Mouse (Mus musculus) CH12.LX (cell line): ENCODE data around the gene Dbi. TPM values are rescaled to one million over a fixed set of nuclear protein-coding genes. Genes with fewer than 3 reads are reported as not detected.

Experiments used
- DNase-seq: peaks from one replicate; pipeline ENCODE4 v3.0.0-alpha.2; 2013; ENCODE audit errors: extremely low read depth
- H3K27ac ChIP-seq: 2 replicates; pipeline ENCODE4 v1.5.1; 2012; ENCODE audit warnings: low read depth, mild to moderate bottlenecking, control low read depth, moderate library complexity; ENCODE audit not compliant: insufficient read depth
- H3K27me3 ChIP-seq: replicated peaks from 2 replicates; pipeline ENCODE3; 2012; ENCODE audit warnings: inconsistent platforms
- H3K36me3 ChIP-seq, 2 experiments: replicated peaks in 1 of 2; 2 replicates each; pipeline versions ENCODE3 to v1.6.1; 2012; ENCODE audit warnings: inconsistent platforms in 1 of 2, low read length in 1 of 2, mild to moderate bottlenecking in 1 of 2, mixed read lengths in 1 of 2, moderate library complexity in 1 of 2; ENCODE audit not compliant: control insufficient read depth in 1 of 2, insufficient read depth in 1 of 2
- H3K4me1 ChIP-seq, 2 experiments: 2 replicates each; pipeline ENCODE4 v1.6.1; 2012; ENCODE audit warnings: inconsistent platforms in 1 of 2, moderate library complexity in 1 of 2; ENCODE audit not compliant: insufficient read depth in 2 of 2, control insufficient read depth in 1 of 2
- H3K4me2 ChIP-seq: 2 replicates; pipeline ENCODE4 v1.6.1; 2012; ENCODE audit warnings: low read depth, mild to moderate bottlenecking, control low read depth; ENCODE audit not compliant: poor library complexity, insufficient read depth, severe bottlenecking
- H3K4me3 ChIP-seq, 3 experiments: fragments of 150-350 bp in 1 of 3; sonication (generic) in 1 of 3; replicated peaks in 1 of 3; 2 replicates each; pipeline versions ENCODE3 to v1.5.1; 2011 to 2012; ENCODE audit warnings: low read depth in 2 of 3, low read length in 2 of 3, mild to moderate bottlenecking in 2 of 3, moderate library complexity in 2 of 3, control low read depth in 1 of 3, improper control_type of control experiment in 1 of 3, inconsistent platforms in 1 of 3, mixed read lengths in 1 of 3; ENCODE audit not compliant: poor library complexity in 1 of 3
- H3K79me2 ChIP-seq: replicated peaks from 2 replicates; pipeline ENCODE4 v1.6.1; 2012; ENCODE audit warnings: mild to moderate bottlenecking, moderate library complexity; ENCODE audit not compliant: control insufficient read depth, poor library complexity, insufficient read depth, severe bottlenecking; ENCODE audit errors: extremely low read depth
- H3K9ac ChIP-seq: 2 replicates; pipeline ENCODE4 v1.6.1; 2012; ENCODE audit warnings: low read depth, mild to moderate bottlenecking, control low read depth, moderate library complexity; ENCODE audit not compliant: insufficient read depth
- H3K9me3 ChIP-seq: replicated peaks from 2 replicates; pipeline ENCODE3; 2012; ENCODE audit warnings: low read length, inconsistent platforms, mixed read lengths
- BHLHE40 ChIP-seq: IDR thresholded peaks from 2 replicates; pipeline ENCODE4 v1.6.1; 2011; ENCODE audit warnings: mild to moderate bottlenecking, low read depth, low read length, improper control_type of control experiment
- CHD2 ChIP-seq: IDR thresholded peaks from 2 replicates; pipeline ENCODE4 v1.6.1; 2011; ENCODE audit warnings: low read length, improper control_type of control experiment
- E2F4 ChIP-seq: IDR thresholded peaks from 2 replicates; pipeline ENCODE4 v1.6.1; 2011; ENCODE audit warnings: low read depth, low read length, improper control_type of control experiment; ENCODE audit not compliant: insufficient replicate concordance
- ELF1 ChIP-seq: IDR thresholded peaks from 2 replicates; pipeline ENCODE4 v1.6.1; 2014; ENCODE audit warnings: low read depth, mild to moderate bottlenecking, inconsistent platforms, low read length, improper control_type of control experiment
- EP300 ChIP-seq: IDR thresholded peaks from 2 replicates; pipeline ENCODE4 v1.6.1; 2011; ENCODE audit warnings: low read length, improper control_type of control experiment
- ETS1 ChIP-seq: conservative IDR thresholded peaks from 2 replicates; pipeline ENCODE4 v1.6.1; 2012; ENCODE audit warnings: low read depth, mild to moderate bottlenecking, inconsistent platforms, low read length, improper control_type of control experiment, moderate library complexity
- GABPA ChIP-seq: IDR thresholded peaks from 2 replicates; pipeline ENCODE4 v1.6.1; 2012; ENCODE audit warnings: low read depth, low read length, improper control_type of control experiment, inconsistent platforms; ENCODE audit not compliant: insufficient replicate concordance
- IRF4 ChIP-seq: IDR thresholded peaks from 2 replicates; pipeline ENCODE4 v1.6.1; 2014; ENCODE audit warnings: low read depth, mild to moderate bottlenecking, inconsistent platforms, low read length, improper control_type of control experiment
- JUN ChIP-seq: IDR thresholded peaks from 2 replicates; pipeline ENCODE4 v1.6.1; 2011; ENCODE audit warnings: low read depth, mild to moderate bottlenecking, low read length, improper control_type of control experiment, moderate library complexity; ENCODE audit not compliant: insufficient read depth
- JUND ChIP-seq: conservative IDR thresholded peaks from 2 replicates; pipeline ENCODE4 v1.6.1; 2011; ENCODE audit warnings: low read depth, low read length, improper control_type of control experiment
- MXI1 ChIP-seq: IDR thresholded peaks from 2 replicates; pipeline ENCODE4 v1.6.1; 2011; ENCODE audit warnings: mild to moderate bottlenecking, low read depth, low read length, improper control_type of control experiment
- NELFE ChIP-seq: IDR thresholded peaks from 2 replicates; pipeline ENCODE4 v1.6.1; 2011; ENCODE audit warnings: low read depth, low read length, improper control_type of control experiment
- NRF1 ChIP-seq: IDR thresholded peaks from 2 replicates; pipeline ENCODE4 v1.6.1; 2014; ENCODE audit warnings: low read depth, mild to moderate bottlenecking, inconsistent platforms, low read length, improper control_type of control experiment, moderate library complexity
- POLR2A ChIP-seq: IDR thresholded peaks from 2 replicates; pipeline ENCODE4 v1.6.1; 2011; ENCODE audit warnings: low read depth, mild to moderate bottlenecking, improper control_type of control experiment, low read length
- POLR2AphosphoS2 ChIP-seq: IDR thresholded peaks from 2 replicates; pipeline ENCODE4 v1.6.1; 2011; ENCODE audit warnings: low read depth, low read length, improper control_type of control experiment
- RCOR1 ChIP-seq: conservative IDR thresholded peaks from 2 replicates; pipeline ENCODE4 v1.6.1; 2012; ENCODE audit warnings: low read depth, mild to moderate bottlenecking, inconsistent platforms, low read length, improper control_type of control experiment
- SMC3 ChIP-seq: IDR thresholded peaks from 2 replicates; pipeline ENCODE4 v1.6.1; 2011; ENCODE audit warnings: low read depth, low read length, improper control_type of control experiment
- TCF12 ChIP-seq: IDR thresholded peaks from 2 replicates; pipeline ENCODE4 v1.6.1; 2014; ENCODE audit warnings: low read depth, mild to moderate bottlenecking, inconsistent platforms, low read length, improper control_type of control experiment
- USF2 ChIP-seq: conservative IDR thresholded peaks from 2 replicates; pipeline ENCODE4 v1.6.1; 2011; ENCODE audit warnings: low read depth, low read length, improper control_type of control experiment
- ZC3H11A ChIP-seq: IDR thresholded peaks from 2 replicates; pipeline ENCODE4 v1.6.1; 2012; ENCODE audit warnings: low read depth, mild to moderate bottlenecking, inconsistent platforms, low read length, improper control_type of control experiment
- ZKSCAN1 ChIP-seq: IDR thresholded peaks from 2 replicates; pipeline ENCODE4 v1.6.1; 2012; ENCODE audit warnings: low read depth, inconsistent platforms, low read length, improper control_type of control experiment, borderline replicate concordance
- ZMIZ1 ChIP-seq: IDR thresholded peaks from 2 replicates; pipeline ENCODE4 v1.6.1; 2012; ENCODE audit warnings: low read depth, mild to moderate bottlenecking, inconsistent platforms, low read length, improper control_type of control experiment
- ZNF384 ChIP-seq: IDR thresholded peaks from 2 replicates; pipeline ENCODE4 v1.6.1; 2012; ENCODE audit warnings: low read depth, low read length, improper control_type of control experiment, inconsistent platforms
- dilution Hi-C: fragments of 300-500 bp; cut with MboI; formaldehyde crosslinking; loops from 2 replicates; pipeline ENCODE4 v1.14.3; 2020; ENCODE audit warnings: low sequenced_read_pairs; ENCODE audit not compliant: extremely low pct_unique_long_range_greater_than_20kb, extremely low pct_ligation_motif_present
- in situ Hi-C: fragments of 300-500 bp; cut with MboI; formaldehyde crosslinking; loops from 3 replicates; pipeline ENCODE4 v1.14.3; 2019; ENCODE audit warnings: low sequenced_read_pairs, low pct_ligation_motif_present, low pct_unique_long_range_greater_than_20kb, mixed read lengths
- polyA plus RNA-seq: library from polyadenylated mRNA; unstranded; fragments of >175 nt; gene quantifications from 2 replicates; pipeline ENCODE4 v1.2.1, GENCODE M21; 2012; ENCODE audit warnings: low read depth; ENCODE audit not compliant: insufficient read length
- total RNA-seq, 2 experiments: library from RNA; depleted of rRNA; stranded (reverse); fragments of 300-350 nt in 1 of 2; fragments of >200 nt in 1 of 2; gene quantifications; 2 replicates each; pipeline ENCODE4 v1.2.3; 2012 to 2014

Gene Dbi
- total and polyA plus RNA-seq, 3 experiments = 346 to 499 (median 357) TPM

- Histone ChIP-seq H3K27ac (no peak overlapping the region), H3K36me3 (no peaks in the 10 kb centered on the region), H3K27me3 (peaks cover 1% of the 10 kb centered on the region), H3K4me2 (no peak overlapping the region), H3K4me1 (peaks cover 10 to 25% of the 10 kb centered on the region in 2 experiments), H3K79me2 (no peaks in the 10 kb centered on the region), H3K9ac (no peak overlapping the region), H3K9me3 (no peaks in the 10 kb centered on the region), H3K4me3 (no peak overlapping the region)
- in situ Hi-C loops = no loop called here
- dilution Hi-C loops = no loop called here
- no peak for TF ChIP-seq ZKSCAN1
- TF ChIP-seq JUND = no peak
- TF ChIP-seq SMC3 = no peak
- no peak for TF ChIP-seq ZC3H11A
- TF ChIP-seq RCOR1 = no peak
- no peak for TF ChIP-seq POLR2A
- no peak for TF ChIP-seq MXI1
- peak; percentile 88 for TF ChIP-seq IRF4
- no peak; the same call in 1 of the 2 replicates for TF ChIP-seq BHLHE40
- TF ChIP-seq CHD2 = no peak
- TF ChIP-seq POLR2AphosphoS2 = no peak
- no peak for TF ChIP-seq TCF12
- no peak for TF ChIP-seq ZNF384
- no peak for TF ChIP-seq ZMIZ1
- TF ChIP-seq ELF1 = no peak
- no peak for TF ChIP-seq USF2
- peak; percentile 31; the same call in 1 of the 2 replicates for TF ChIP-seq ETS1
- no peak for TF ChIP-seq NRF1
- peak; percentile 52; the same call in 1 of the 2 replicates for TF ChIP-seq JUN
- peak; percentile 90 for TF ChIP-seq EP300
- no peak for TF ChIP-seq E2F4
- TF ChIP-seq GABPA = no peak
- no peak for TF ChIP-seq NELFE
- DNase-seq = peak; percentile 60
Observed at GRCm38 (mm10) chr1:120080632-120081031, 40.2 kb downstream of the Dbi start.
